Comparison of ENCODE assay signal across 8 mouse cellular contexts in genomic region chr16:91512161-91512787, GRCm38 (mm10). TPM values are rescaled to one million over a fixed set of nuclear protein-coding genes. Genes with fewer than 3 reads are reported as not detected.
DNase-seq lines count a peak whose midpoint lies in the region; ATAC-seq lines count a peak whose summit lies in the region.

No protein-coding gene starts in this region.

- H3K27me3 ChIP-seq in kidney, embryonic 15.5 days = no peaks in the 10 kb centered on the region
- H3K27me3 ChIP-seq in liver, embryonic 11.5 days (replicated peaks; ENCODE audit: control insufficient read depth, insufficient read depth, low read length) = no peaks in the 10 kb centered on the region

- H3K9me3 ChIP-seq in kidney, embryonic 15.5 days (replicated peaks) = no peaks in the 10 kb centered on the region
- H3K9me3 ChIP-seq in liver, embryonic 11.5 days (ENCODE audit: control insufficient read depth, low read length) = no peaks in the 10 kb centered on the region

- H3K4me3 ChIP-seq in kidney, embryonic 15.5 days (replicated peaks) = no peak overlapping the region
- H3K4me3 ChIP-seq in liver, embryonic 11.5 days (ENCODE audit: low read depth, low read length) = no peak overlapping the region

- no peak overlapping the region for H3K27ac ChIP-seq in kidney, embryonic 15.5 days
- no peak overlapping the region for H3K27ac ChIP-seq in liver, embryonic 11.5 days (ENCODE audit: low read depth, low read length)

- H3K9ac ChIP-seq in kidney, embryonic 15.5 days = no peak overlapping the region
- H3K9ac ChIP-seq in liver, embryonic 11.5 days (ENCODE audit: low read depth, low read length) = no peak overlapping the region

- peak; percentile 78 for DNase-seq in CD4-positive helper T cell, adult 2 months (ENCODE audit: low read depth, low spot score)
- peak; percentile 89 for DNase-seq in adrenal gland, postnatal 14 days
- peak; percentile 78 for DNase-seq in embryo, embryonic 9.5 days (ENCODE audit: extremely low spot score)
- DNase-seq in liver, embryonic 11.5 days (ENCODE audit: low spot score) = peak; percentile 69
- DNase-seq in neural tube, embryonic 10.5 days (ENCODE audit: extremely low spot score, low spot score) = peak; percentile 82
- DNase-seq in telencephalon, adult 2 months (ENCODE audit: low read depth, low spot score) = peak; percentile 60

- WGBS in kidney, embryonic 15.5 days = 34% methylated on average over 7 of the region's 7 CpGs
- WGBS in liver, embryonic 11.5 days = 35% methylated on average over 7 of the region's 7 CpGs

- peak; percentile 85 for ATAC-seq in granulocyte monocyte progenitor cell, adult 5-6 weeks (replicated peaks; ENCODE audit: poor library complexity, severe bottlenecking)
- ATAC-seq in kidney, embryonic 15.5 days (replicated peaks; ENCODE audit: low FRiP score) = 0 out of 2 replicates have a peak, but pooled peaks have one; percentile 67
- ATAC-seq in liver, embryonic 11.5 days (replicated peaks; ENCODE audit: low FRiP score) = 0 out of 2 replicates have a peak, but pooled peaks have one; percentile 53

- H3K36me3 ChIP-seq in kidney, embryonic 15.5 days = peaks cover 8% of the 10 kb centered on the region; the same call in 1 of the 2 replicates
- 0 out of 2 replicates have a peak, but pooled peaks cover 3% of the 10 kb centered on the region for H3K36me3 ChIP-seq in liver, embryonic 11.5 days (ENCODE audit: control insufficient read depth, insufficient read depth, low read length)

- no peak overlapping the region for H3K4me2 ChIP-seq in kidney, embryonic 15.5 days
- H3K4me2 ChIP-seq in liver, embryonic 11.5 days = no peak overlapping the region

- H3K4me1 ChIP-seq in kidney, embryonic 15.5 days = no peaks in the 10 kb centered on the region
- peaks cover 6% of the 10 kb centered on the region for H3K4me1 ChIP-seq in liver, embryonic 11.5 days (replicated peaks; ENCODE audit: control insufficient read depth, insufficient read depth, low read length)

RNA-seq across cellular contexts. Expression of gene Ifnar1, which starts 27.2 kb away (rescaled TPM):
- total RNA-seq in adrenal gland, postnatal 14 days (2021) = 80.3 and 82.7 TPM in 2 replicates
- 32.3 and 42.5 TPM in 2 replicates for total RNA-seq in granulocyte monocyte progenitor cell, adult 5-6 weeks (2014; fragmentation: Nextera tagmentation)
- total RNA-seq in granulocyte monocyte progenitor cell, adult 5-6 weeks (2017) = 33.3 and 35.6 TPM in 2 replicates
- 58.5 and 62.2 TPM in 2 replicates for polyA plus RNA-seq in kidney, embryonic 15.5 days (2015; fragmentation: Nextera tagmentation; extraction: Ambion mirVana)
- polyA plus RNA-seq in liver, embryonic 11.5 days (2014; fragmentation: Nextera tagmentation; extraction: Ambion mirVana) = 32.6 and 35.5 TPM in 2 replicates

RNA-seq across cellular contexts. Expression of gene Ifngr2, which starts 34.6 kb away (rescaled TPM):
- 27.7 and 30.8 TPM in 2 replicates for total RNA-seq in adrenal gland, postnatal 14 days (2021)
- 29.2 TPM in 2 replicates for total RNA-seq in granulocyte monocyte progenitor cell, adult 5-6 weeks (2014; fragmentation: Nextera tagmentation)
- total RNA-seq in granulocyte monocyte progenitor cell, adult 5-6 weeks (2017) = 12.8 and 13.0 TPM in 2 replicates
- polyA plus RNA-seq in kidney, embryonic 15.5 days (2015; fragmentation: Nextera tagmentation; extraction: Ambion mirVana) = 52.0 and 55.9 TPM in 2 replicates
- polyA plus RNA-seq in liver, embryonic 11.5 days (2014; fragmentation: Nextera tagmentation; extraction: Ambion mirVana) = 26.2 and 28.7 TPM in 2 replicates
